In genomic region chr6:127373052-127373451, GRCm38 (mm10) we compare ENCODE assay signal across 21 mouse cellular contexts.
"Had no signal": no experiment of that assay in that cellular context is flagged by ENCODE, and none has a peak within 500 bp of the region (broad histone marks: within the 10 kb centered on the region; RNA-seq: fewer than 3 reads in every experiment).

No protein-coding gene starts in this region.

- H3K4me2 ChIP-seq: kidney, embryonic 15.5 days; limb, embryonic 13.5 days; liver, embryonic 12.5 days; liver, embryonic 15.5 days; lung, embryonic 15.5 days; midbrain, embryonic 11.5 days; neural tube, embryonic 12.5 days; neural tube, embryonic 15.5 days had no signal

- H3K9ac ChIP-seq: kidney, embryonic 15.5 days; limb, embryonic 13.5 days; liver, embryonic 12.5 days; liver, embryonic 15.5 days; lung, embryonic 15.5 days; neural tube, embryonic 12.5 days; neural tube, embryonic 15.5 days had no signal

- H3K27ac ChIP-seq: kidney, embryonic 15.5 days; limb, embryonic 13.5 days; liver, embryonic 12.5 days; liver, embryonic 15.5 days; lung, embryonic 15.5 days; neural tube, embryonic 12.5 days; neural tube, embryonic 15.5 days had no signal

- H3K4me3 ChIP-seq: kidney, embryonic 15.5 days; limb, embryonic 13.5 days; liver, embryonic 12.5 days; liver, embryonic 15.5 days; lung, embryonic 15.5 days; megakaryocyte, embryonic 14.5 days; neural tube, embryonic 12.5 days; neural tube, embryonic 15.5 days had no signal

- H3K36me3 ChIP-seq: kidney, embryonic 15.5 days; limb, embryonic 13.5 days; liver, embryonic 12.5 days; liver, embryonic 15.5 days; lung, embryonic 15.5 days; neural tube, embryonic 12.5 days; neural tube, embryonic 15.5 days had no signal

- H3K4me1 ChIP-seq: liver, embryonic 15.5 days; neural tube, embryonic 12.5 days had no signal

- H3K9me3 ChIP-seq: kidney, embryonic 15.5 days; limb, embryonic 13.5 days; liver, embryonic 12.5 days; liver, embryonic 15.5 days; lung, embryonic 15.5 days; megakaryocyte, embryonic 14.5 days; neural tube, embryonic 12.5 days; neural tube, embryonic 15.5 days had no signal

- ATAC-seq: liver, embryonic 12.5 days; midbrain, embryonic 16.5 days had no signal

- DNase-seq: kidney, adult 8-10 months; kidney, postnatal 10 days; kidney, postnatal 36 days; left cerebral cortex, postnatal 4 days; liver; lung, adult 18-20 months; lung, postnatal 10 days; lung, postnatal 36 days; retina, postnatal 1 day; thymus, adult 18-20 months; thymus, postnatal 36 days had no signal

- H3K27me3 ChIP-seq: kidney, embryonic 15.5 days; limb, embryonic 13.5 days; liver, embryonic 12.5 days; lung, embryonic 15.5 days; neural tube, embryonic 12.5 days; neural tube, embryonic 15.5 days had no signal
